Mouse (Mus musculus): ENCODE measurements around the gene Zfp64. TPM values are rescaled to one million over a fixed set of nuclear protein-coding genes. Genes with fewer than 3 reads are reported as not detected.

Zfp64 gene
- 19.2 and 26.6 TPM in 2 replicates for polyA plus RNA-seq (2012; rRNA removed; ENCODE audit: low replicate concordance)

DNA sequence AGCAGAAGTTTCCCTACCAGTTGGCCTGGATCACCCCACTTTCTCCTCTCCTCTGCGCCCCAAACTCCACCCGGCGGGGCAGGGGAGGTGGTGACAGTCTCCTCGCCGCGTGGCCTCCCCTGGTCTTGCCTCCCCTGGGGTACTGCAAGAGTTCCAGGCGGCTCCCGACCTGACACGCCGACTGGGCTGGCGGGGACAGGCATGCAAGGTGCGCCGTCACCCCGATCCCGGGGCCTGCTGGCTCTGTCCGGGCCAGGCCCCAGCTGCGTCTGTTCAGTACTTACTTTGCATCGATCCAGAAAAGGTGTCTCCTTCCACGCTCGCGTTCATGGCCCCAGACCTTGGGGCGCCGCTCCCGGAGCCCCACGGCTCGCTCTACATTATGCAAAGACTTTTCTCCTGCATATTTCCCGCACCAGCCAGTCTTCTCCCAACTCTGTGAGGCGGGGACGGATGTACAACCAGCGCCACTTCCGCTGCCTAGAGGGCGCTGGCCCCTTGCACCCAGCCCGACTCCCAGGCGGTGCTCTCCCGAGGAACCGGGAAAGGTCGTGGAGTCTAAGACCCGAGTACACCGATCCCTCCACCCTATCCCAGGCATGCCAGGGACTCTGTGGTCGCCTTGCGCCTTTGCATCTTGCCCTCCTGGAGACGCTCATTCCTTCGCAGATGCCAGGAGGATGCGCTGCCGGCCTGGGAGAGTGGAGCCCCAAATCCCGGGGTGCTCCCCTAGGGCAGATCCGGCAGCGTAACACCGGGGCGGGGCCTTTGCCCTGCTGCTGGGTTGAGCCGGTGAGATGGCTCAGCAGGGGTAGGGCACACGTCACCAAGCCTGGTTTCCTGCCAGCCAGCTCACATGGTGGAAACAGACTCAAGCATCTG is at the start of gene Zfp64:
TSS of gene Zfp64 (minus strand) at position 753 of the 882 bp plus-strand sequence.

Other genes with a start within 250 kb of the Zfp64 start
- gene Atp9a, start 213.2 kb downstream of the Zfp64 start, polyA plus RNA-seq (2012; rRNA removed; ENCODE audit: low replicate concordance) = 104 and 186 TPM in 2 replicates
- 0.11 TPM in 1 of 2 replicates, not detected in the other for gene Sall4, start 187.6 kb downstream of the Zfp64 start, polyA plus RNA-seq (2012; rRNA removed; ENCODE audit: low replicate concordance)